Mouse (Mus musculus) CH12.LX (cell line): ENCODE results near the gene Zfp827. TPM values are rescaled to one million over a fixed set of nuclear protein-coding genes. Genes with fewer than 3 reads are reported as not detected.

ENCODE experiments used
- DNase-seq: peaks from one replicate; pipeline ENCODE4 v3.0.0-alpha.2; 2013; ENCODE audit errors: extremely low read depth
- H3K27ac ChIP-seq: 2 replicates; pipeline ENCODE4 v1.5.1; 2012; ENCODE audit warnings: low read depth, mild to moderate bottlenecking, control low read depth, moderate library complexity; ENCODE audit not compliant: insufficient read depth
- H3K27me3 ChIP-seq: replicated peaks from 2 replicates; pipeline ENCODE3; 2012; ENCODE audit warnings: inconsistent platforms
- H3K36me3 ChIP-seq, 2 experiments: replicated peaks in 1 of 2; 2 replicates each; pipeline versions ENCODE3 to v1.6.1; 2012; ENCODE audit warnings: inconsistent platforms in 1 of 2, low read length in 1 of 2, mild to moderate bottlenecking in 1 of 2, mixed read lengths in 1 of 2, moderate library complexity in 1 of 2; ENCODE audit not compliant: control insufficient read depth in 1 of 2, insufficient read depth in 1 of 2
- H3K4me1 ChIP-seq, 2 experiments: 2 replicates each; pipeline ENCODE4 v1.6.1; 2012; ENCODE audit warnings: inconsistent platforms in 1 of 2, moderate library complexity in 1 of 2; ENCODE audit not compliant: insufficient read depth in 2 of 2, control insufficient read depth in 1 of 2
- H3K4me2 ChIP-seq: 2 replicates; pipeline ENCODE4 v1.6.1; 2012; ENCODE audit warnings: low read depth, mild to moderate bottlenecking, control low read depth; ENCODE audit not compliant: poor library complexity, insufficient read depth, severe bottlenecking
- H3K4me3 ChIP-seq, 3 experiments: fragments of 150-350 bp in 1 of 3; sonication (generic) in 1 of 3; replicated peaks in 1 of 3; 2 replicates each; pipeline versions ENCODE3 to v1.5.1; 2011 to 2012; ENCODE audit warnings: low read depth in 2 of 3, low read length in 2 of 3, mild to moderate bottlenecking in 2 of 3, moderate library complexity in 2 of 3, control low read depth in 1 of 3, improper control_type of control experiment in 1 of 3, inconsistent platforms in 1 of 3, mixed read lengths in 1 of 3; ENCODE audit not compliant: poor library complexity in 1 of 3
- H3K79me2 ChIP-seq: replicated peaks from 2 replicates; pipeline ENCODE4 v1.6.1; 2012; ENCODE audit warnings: mild to moderate bottlenecking, moderate library complexity; ENCODE audit not compliant: control insufficient read depth, poor library complexity, insufficient read depth, severe bottlenecking; ENCODE audit errors: extremely low read depth
- H3K9ac ChIP-seq: 2 replicates; pipeline ENCODE4 v1.6.1; 2012; ENCODE audit warnings: low read depth, mild to moderate bottlenecking, control low read depth, moderate library complexity; ENCODE audit not compliant: insufficient read depth
- H3K9me3 ChIP-seq: replicated peaks from 2 replicates; pipeline ENCODE3; 2012; ENCODE audit warnings: low read length, inconsistent platforms, mixed read lengths
- BHLHE40 ChIP-seq: IDR thresholded peaks from 2 replicates; pipeline ENCODE4 v1.6.1; 2011; ENCODE audit warnings: mild to moderate bottlenecking, low read depth, low read length, improper control_type of control experiment
- CHD2 ChIP-seq: IDR thresholded peaks from 2 replicates; pipeline ENCODE4 v1.6.1; 2011; ENCODE audit warnings: low read length, improper control_type of control experiment
- EP300 ChIP-seq: IDR thresholded peaks from 2 replicates; pipeline ENCODE4 v1.6.1; 2011; ENCODE audit warnings: low read length, improper control_type of control experiment
- ETS1 ChIP-seq: conservative IDR thresholded peaks from 2 replicates; pipeline ENCODE4 v1.6.1; 2012; ENCODE audit warnings: low read depth, mild to moderate bottlenecking, inconsistent platforms, low read length, improper control_type of control experiment, moderate library complexity
- JUND ChIP-seq: conservative IDR thresholded peaks from 2 replicates; pipeline ENCODE4 v1.6.1; 2011; ENCODE audit warnings: low read depth, low read length, improper control_type of control experiment
- KAT2A ChIP-seq: IDR thresholded peaks from 2 replicates; pipeline ENCODE4 v1.6.1; 2012; ENCODE audit warnings: low read length, improper control_type of control experiment, inconsistent platforms; ENCODE audit not compliant: insufficient replicate concordance
- MAFK ChIP-seq: IDR thresholded peaks from 2 replicates; pipeline ENCODE4 v1.6.1; 2011; ENCODE audit warnings: low read length, improper control_type of control experiment; ENCODE audit not compliant: insufficient replicate concordance
- MAX ChIP-seq: IDR thresholded peaks from 2 replicates; pipeline ENCODE4 v1.6.1; 2011; ENCODE audit warnings: low read length, improper control_type of control experiment
- MYC ChIP-seq: IDR thresholded peaks from 2 replicates; pipeline ENCODE4 v1.6.1; 2011; ENCODE audit warnings: low read depth, mild to moderate bottlenecking, improper control_type of control experiment, low read length
- NELFE ChIP-seq: IDR thresholded peaks from 2 replicates; pipeline ENCODE4 v1.6.1; 2011; ENCODE audit warnings: low read depth, low read length, improper control_type of control experiment
- POLR2AphosphoS2 ChIP-seq: IDR thresholded peaks from 2 replicates; pipeline ENCODE4 v1.6.1; 2011; ENCODE audit warnings: low read depth, low read length, improper control_type of control experiment
- SMC3 ChIP-seq: IDR thresholded peaks from 2 replicates; pipeline ENCODE4 v1.6.1; 2011; ENCODE audit warnings: low read depth, low read length, improper control_type of control experiment
- USF1 ChIP-seq: IDR thresholded peaks from 2 replicates; pipeline ENCODE4 v1.6.1; 2014; ENCODE audit warnings: low read depth, mild to moderate bottlenecking, inconsistent platforms, low read length, improper control_type of control experiment
- ZKSCAN1 ChIP-seq: IDR thresholded peaks from 2 replicates; pipeline ENCODE4 v1.6.1; 2012; ENCODE audit warnings: low read depth, inconsistent platforms, low read length, improper control_type of control experiment, borderline replicate concordance
- ZNF384 ChIP-seq: IDR thresholded peaks from 2 replicates; pipeline ENCODE4 v1.6.1; 2012; ENCODE audit warnings: low read depth, low read length, improper control_type of control experiment, inconsistent platforms
- dilution Hi-C: fragments of 300-500 bp; cut with MboI; formaldehyde crosslinking; loops from 2 replicates; pipeline ENCODE4 v1.14.3; 2020; ENCODE audit warnings: low sequenced_read_pairs; ENCODE audit not compliant: extremely low pct_unique_long_range_greater_than_20kb, extremely low pct_ligation_motif_present
- in situ Hi-C: fragments of 300-500 bp; cut with MboI; formaldehyde crosslinking; loops from 3 replicates; pipeline ENCODE4 v1.14.3; 2019; ENCODE audit warnings: low sequenced_read_pairs, low pct_ligation_motif_present, low pct_unique_long_range_greater_than_20kb, mixed read lengths
- polyA plus RNA-seq: library from polyadenylated mRNA; unstranded; fragments of >175 nt; gene quantifications from 2 replicates; pipeline ENCODE4 v1.2.1, GENCODE M21; 2012; ENCODE audit warnings: low read depth; ENCODE audit not compliant: insufficient read length
- total RNA-seq, 2 experiments: library from RNA; depleted of rRNA; stranded (reverse); fragments of 300-350 nt in 1 of 2; fragments of >200 nt in 1 of 2; gene quantifications; 2 replicates each; pipeline ENCODE4 v1.2.3; 2012 to 2014

The Zfp827 gene
- total and polyA plus RNA-seq, 3 experiments: 4.3 to 11.1 (median 7.8) TPM

DNA sequence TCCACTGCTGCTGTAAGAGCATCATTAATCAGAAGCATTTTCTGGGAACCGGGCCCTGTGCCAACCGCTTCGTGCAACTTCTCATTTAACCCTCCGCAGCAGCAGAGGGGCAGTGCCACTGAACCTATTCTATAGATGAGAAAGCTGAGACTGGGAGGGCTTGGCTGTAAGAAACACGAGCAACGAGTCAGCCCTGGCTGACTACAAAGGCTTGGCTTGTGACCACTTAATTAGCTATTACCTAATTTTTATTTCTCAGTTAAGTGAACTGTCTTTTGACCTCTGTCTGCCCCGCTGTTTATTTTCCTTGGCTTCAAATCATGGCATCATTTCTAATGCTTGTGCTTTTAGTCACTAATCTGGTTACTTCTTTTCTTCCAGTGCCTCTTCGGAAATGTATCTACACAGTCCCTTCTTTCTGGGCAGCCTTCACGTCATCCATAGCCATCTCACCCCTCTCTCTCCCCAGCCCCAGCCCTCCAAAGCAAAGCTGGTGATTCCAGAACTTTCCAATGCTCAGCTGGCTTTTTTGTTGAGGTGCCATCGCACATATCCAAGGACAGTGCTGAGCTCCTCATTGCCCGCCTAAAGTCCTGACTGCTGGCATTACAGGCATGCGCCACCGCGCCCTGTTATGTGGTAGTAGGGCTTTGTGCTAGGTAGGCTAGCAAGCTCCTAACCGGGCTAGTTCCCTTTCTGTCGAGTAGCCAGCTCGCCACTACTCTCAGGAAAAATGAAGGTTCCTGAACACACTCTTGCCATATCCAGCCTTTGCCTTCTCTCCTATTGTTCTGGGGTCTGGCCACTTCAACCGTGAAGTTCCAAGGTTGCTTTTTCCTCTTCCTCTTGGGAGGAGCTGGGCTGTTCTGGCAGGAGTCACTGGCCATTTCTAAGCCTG lies 55.5 kb downstream of the Zfp827 start:
- H3K4me2 ChIP-seq: no peak overlapping the region
- H3K4me3 ChIP-seq: no peak overlapping the region
- dilution Hi-C loops: no loop called here
- no peaks in the 10 kb centered on the region for H3K27me3 ChIP-seq
- no peaks in the 10 kb centered on the region for H3K79me2 ChIP-seq
- in situ Hi-C loops: no loop called here
- H3K27ac ChIP-seq: no peak overlapping the region
- H3K9ac ChIP-seq: no peak overlapping the region
- H3K9me3 ChIP-seq: no peaks in the 10 kb centered on the region
- TF ChIP-seq KAT2A: no peak
- TF ChIP-seq MAFK: no peak
- TF ChIP-seq ZKSCAN1: no peak
- H3K36me3 ChIP-seq: peaks cover 50 to 94% of the 10 kb centered on the region in 2 experiments
- no peak for DNase-seq
- H3K4me1 ChIP-seq: peaks cover 0 to 17% of the 10 kb centered on the region in 2 experiments; a peak in 1 of 4 replicates

DNA sequence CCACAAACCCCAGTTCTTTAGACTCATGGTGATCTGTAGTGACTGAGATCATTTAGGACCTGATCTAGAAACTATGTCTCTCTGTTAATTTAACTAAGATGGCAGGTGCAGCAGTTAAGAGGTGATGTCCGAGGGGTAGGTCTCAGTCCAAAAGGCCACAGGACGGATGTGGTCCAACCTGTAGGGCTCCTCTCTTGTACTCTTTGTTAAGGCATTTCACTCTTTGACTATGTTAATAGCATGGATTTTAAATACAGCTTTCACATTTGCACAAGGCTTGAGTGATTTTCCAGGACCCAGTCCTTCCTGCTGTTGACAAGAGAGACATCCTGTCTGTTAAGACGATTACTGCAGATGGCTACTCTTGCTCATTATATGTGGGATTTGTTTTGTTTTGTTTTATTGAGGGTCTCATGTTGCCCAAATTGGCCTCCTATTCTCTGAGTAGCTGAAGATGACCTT lies 56.2 kb downstream of the Zfp827 start:
- no peak for DNase-seq
- TF ChIP-seq MAX (no peak), NELFE (no peak)
- in situ Hi-C loops: no loop called here
- H3K79me2 ChIP-seq: no peaks in the 10 kb centered on the region
- no peaks in the 10 kb centered on the region for H3K9me3 ChIP-seq
- H3K4me1 ChIP-seq: peaks cover 0 to 10% of the 10 kb centered on the region in 2 experiments; a peak in 1 of 4 replicates
- dilution Hi-C loops: no loop called here
- H3K27me3 ChIP-seq: no peaks in the 10 kb centered on the region
- no peak overlapping the region for H3K9ac ChIP-seq
- peaks cover 55 to 94% of the 10 kb centered on the region in 2 experiments for H3K36me3 ChIP-seq
- H3K4me3 ChIP-seq: no peak overlapping the region
- no peak overlapping the region for H3K4me2 ChIP-seq
- H3K27ac ChIP-seq: no peak overlapping the region

DNA sequence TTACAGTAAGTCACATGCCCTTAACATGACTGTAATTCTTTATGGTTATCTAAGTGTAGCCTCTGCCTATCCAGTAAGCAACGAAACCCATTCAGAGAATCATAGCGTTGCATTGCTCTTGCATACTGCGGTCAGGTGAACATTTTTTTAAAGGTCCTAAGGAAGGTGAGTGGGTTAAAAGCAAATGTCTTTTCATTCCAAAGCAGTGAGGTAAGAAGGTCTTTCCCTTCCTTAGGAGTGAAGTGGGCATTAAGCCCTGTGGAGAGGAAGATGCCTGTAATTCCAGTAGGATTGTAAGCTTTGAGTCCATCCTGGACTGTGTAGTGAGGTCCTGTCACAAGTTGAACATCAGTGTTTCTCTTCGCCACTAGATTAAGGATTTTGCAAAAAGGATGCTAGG lies 66.2 kb downstream of the Zfp827 start:
- Histone ChIP-seq H3K4me3 (no peak overlapping the region), H3K27me3 (no peaks in the 10 kb centered on the region), H3K9ac (no peak overlapping the region), H3K36me3 (peaks cover 41 to 90% of the 10 kb centered on the region in 2 experiments), H3K27ac (no peak overlapping the region), H3K79me2 (no peaks in the 10 kb centered on the region), H3K4me1 (no peaks in the 10 kb centered on the region), H3K4me2 (no peak overlapping the region), H3K9me3 (no peaks in the 10 kb centered on the region)
- dilution Hi-C loops (no loop called here), in situ Hi-C loops (no loop called here)
- no peak for TF ChIP-seq CHD2
- no peak for TF ChIP-seq EP300
- TF ChIP-seq ETS1: no peak
- TF ChIP-seq BHLHE40: no peak
- no peak for TF ChIP-seq SMC3
- no peak for TF ChIP-seq MYC
- TF ChIP-seq POLR2AphosphoS2: no peak
- TF ChIP-seq ZNF384: no peak
- TF ChIP-seq JUND: no peak
- TF ChIP-seq USF1: no peak
- no peak for DNase-seq
